Mouse (Mus musculus): ENCODE measurements at regions not wholly inside any gene's neighbourhood (a gene's known extent, or its start where the extent isn't known, plus 50 kb on each side); places are given as distances from the start of the nearest gene placed in this dataset.

GRCm38 (mm10) chr8:11145251-11145650 lies 137.0 kb upstream of the Irs2 start:
- H3K4me3 ChIP-seq (ENCODE audit: control insufficient read depth, low read depth, low read length), result no peak overlapping the region
- no peak overlapping the region for H3K27ac ChIP-seq (ENCODE audit: control insufficient read depth, insufficient read depth, low read depth, low read length)
- no peak for TF ChIP-seq CTCF (IDR thresholded peaks at IDR 0.05; ENCODE audit: control insufficient read depth, insufficient read depth, insufficient replicate concordance, low read depth, low read length)
- no peak for TF ChIP-seq POLR2A (IDR thresholded peaks at IDR 0.05; ENCODE audit: control insufficient read depth, low read depth, low read length)
- no peaks in the 10 kb centered on the region for H3K36me3 ChIP-seq (ENCODE audit: control insufficient read depth, insufficient read depth, low read length)
- no peaks in the 10 kb centered on the region for H3K27me3 ChIP-seq (ENCODE audit: control insufficient read depth, insufficient read depth, low read length)
- H3K4me1 ChIP-seq (ENCODE audit: control insufficient read depth, insufficient read depth, low read length), result no peaks in the 10 kb centered on the region

GRCm38 (mm10) chr8:11140566-11140965 lies 132.3 kb upstream of the Irs2 start:
- Histone ChIP-seq H3K36me3 (ENCODE audit: control insufficient read depth, insufficient read depth, low read length) (no peaks in the 10 kb centered on the region), H3K4me3 (ENCODE audit: control insufficient read depth, low read depth, low read length) (no peak overlapping the region), H3K27ac (ENCODE audit: control insufficient read depth, insufficient read depth, low read depth, low read length) (no peak overlapping the region), H3K4me1 (ENCODE audit: control insufficient read depth, insufficient read depth, low read length) (no peaks in the 10 kb centered on the region), H3K27me3 (ENCODE audit: control insufficient read depth, insufficient read depth, low read length) (no peaks in the 10 kb centered on the region)
- TF ChIP-seq CTCF (IDR thresholded peaks at IDR 0.05; ENCODE audit: control insufficient read depth, insufficient read depth, insufficient replicate concordance, low read depth, low read length), result no peak
- TF ChIP-seq POLR2A (IDR thresholded peaks at IDR 0.05; ENCODE audit: control insufficient read depth, low read depth, low read length), result no peak

GRCm38 (mm10) chr8:11139294-11139693 lies 131.0 kb upstream of the Irs2 start:
- Histone ChIP-seq H3K27ac (ENCODE audit: control insufficient read depth, insufficient read depth, low read depth, low read length) (no peak overlapping the region), H3K36me3 (ENCODE audit: control insufficient read depth, insufficient read depth, low read length) (no peaks in the 10 kb centered on the region), H3K4me3 (ENCODE audit: control insufficient read depth, low read depth, low read length) (no peak overlapping the region), H3K4me1 (ENCODE audit: control insufficient read depth, insufficient read depth, low read length) (no peaks in the 10 kb centered on the region), H3K27me3 (ENCODE audit: control insufficient read depth, insufficient read depth, low read length) (no peaks in the 10 kb centered on the region)
- no peak for TF ChIP-seq CTCF (IDR thresholded peaks at IDR 0.05; ENCODE audit: control insufficient read depth, insufficient read depth, insufficient replicate concordance, low read depth, low read length)
- no peak for TF ChIP-seq POLR2A (IDR thresholded peaks at IDR 0.05; ENCODE audit: control insufficient read depth, low read depth, low read length)

- TF ChIP-seq POLR2A (IDR thresholded peaks at IDR 0.05; ENCODE audit: control insufficient read depth, low read depth, low read length) (no peak), CTCF (IDR thresholded peaks at IDR 0.05; ENCODE audit: control insufficient read depth, insufficient read depth, insufficient replicate concordance, low read depth, low read length) (no peak)
- H3K4me1 ChIP-seq (ENCODE audit: control insufficient read depth, insufficient read depth, low read length), result no peaks in the 10 kb centered on the region
Observed at GRCm38 (mm10) chr8:11138302-11139020, 130.2 kb upstream of the Irs2 start.

GRCm38 (mm10) chr8:11136566-11136965 lies 128.3 kb upstream of the Irs2 start:
- H3K4me3 ChIP-seq (ENCODE audit: control insufficient read depth, low read depth, low read length), result no peak overlapping the region
- H3K4me1 ChIP-seq (ENCODE audit: control insufficient read depth, insufficient read depth, low read length), result no peaks in the 10 kb centered on the region
- H3K27me3 ChIP-seq (ENCODE audit: control insufficient read depth, insufficient read depth, low read length), result no peaks in the 10 kb centered on the region
- TF ChIP-seq POLR2A (IDR thresholded peaks at IDR 0.05; ENCODE audit: control insufficient read depth, low read depth, low read length) (no peak), CTCF (IDR thresholded peaks at IDR 0.05; ENCODE audit: control insufficient read depth, insufficient read depth, insufficient replicate concordance, low read depth, low read length) (no peak)
- no peak overlapping the region for H3K27ac ChIP-seq (ENCODE audit: control insufficient read depth, insufficient read depth, low read depth, low read length)
- no peaks in the 10 kb centered on the region for H3K36me3 ChIP-seq (ENCODE audit: control insufficient read depth, insufficient read depth, low read length)

More at GRCm38 (mm10) chr8:11138302-11139020, 130.2 kb upstream of the Irs2 start:
- Histone ChIP-seq H3K27ac (ENCODE audit: control insufficient read depth, insufficient read depth, low read depth, low read length) (no peak overlapping the region), H3K36me3 (ENCODE audit: control insufficient read depth, insufficient read depth, low read length) (no peaks in the 10 kb centered on the region), H3K4me3 (ENCODE audit: control insufficient read depth, low read depth, low read length) (no peak overlapping the region), H3K27me3 (ENCODE audit: control insufficient read depth, insufficient read depth, low read length) (no peaks in the 10 kb centered on the region)

GRCm38 (mm10) chr8:11135135-11135534 lies 126.9 kb upstream of the Irs2 start:
- no peaks in the 10 kb centered on the region for H3K27me3 ChIP-seq (ENCODE audit: control insufficient read depth, insufficient read depth, low read length)
- H3K4me3 ChIP-seq (ENCODE audit: control insufficient read depth, low read depth, low read length), result no peak overlapping the region
- no peaks in the 10 kb centered on the region for H3K4me1 ChIP-seq (ENCODE audit: control insufficient read depth, insufficient read depth, low read length)
- TF ChIP-seq POLR2A (IDR thresholded peaks at IDR 0.05; ENCODE audit: control insufficient read depth, low read depth, low read length) (no peak), CTCF (IDR thresholded peaks at IDR 0.05; ENCODE audit: control insufficient read depth, insufficient read depth, insufficient replicate concordance, low read depth, low read length) (no peak)
- H3K36me3 ChIP-seq (ENCODE audit: control insufficient read depth, insufficient read depth, low read length), result no peaks in the 10 kb centered on the region
- H3K27ac ChIP-seq (ENCODE audit: control insufficient read depth, insufficient read depth, low read depth, low read length), result no peak overlapping the region

GRCm38 (mm10) chr8:11134562-11134961 lies 126.3 kb upstream of the Irs2 start:
- no peaks in the 10 kb centered on the region for H3K27me3 ChIP-seq (ENCODE audit: control insufficient read depth, insufficient read depth, low read length)
- TF ChIP-seq CTCF (IDR thresholded peaks at IDR 0.05; ENCODE audit: control insufficient read depth, insufficient read depth, insufficient replicate concordance, low read depth, low read length) (no peak), POLR2A (IDR thresholded peaks at IDR 0.05; ENCODE audit: control insufficient read depth, low read depth, low read length) (no peak)
- no peaks in the 10 kb centered on the region for H3K36me3 ChIP-seq (ENCODE audit: control insufficient read depth, insufficient read depth, low read length)
- no peaks in the 10 kb centered on the region for H3K4me1 ChIP-seq (ENCODE audit: control insufficient read depth, insufficient read depth, low read length)
- no peak overlapping the region for H3K4me3 ChIP-seq (ENCODE audit: control insufficient read depth, low read depth, low read length)
- no peak overlapping the region for H3K27ac ChIP-seq (ENCODE audit: control insufficient read depth, insufficient read depth, low read depth, low read length)
